Comparison of ENCODE assay signal across 8 mouse cellular contexts in genomic region chr9:62342441-62343191, GRCm38 (mm10). TPM values are rescaled to one million over a fixed set of nuclear protein-coding genes. Genes with fewer than 3 reads are reported as not detected.
DNase-seq lines count a peak whose midpoint lies in the region; ATAC-seq and TF ChIP-seq lines count a peak whose summit lies in the region.

No protein-coding gene starts in this region.

- DNase-seq in right cerebral cortex, adult 18-20 months = peak; percentile 47
- no peak for DNase-seq in right cerebral cortex, postnatal 36 days (ENCODE audit: low spot score in 2 of 2)
- DNase-seq in embryo, embryonic 11.5 days (ENCODE audit: low read depth, low spot score) = peak; percentile 32
- peak; percentile 68 to 81 for DNase-seq in heart, adult 18-20 months
- peak; percentile 63 for DNase-seq in kidney, adult 11 months
- DNase-seq in neural tube, embryonic 11.5 days (ENCODE audit: low spot score) = peak; percentile 74

- no peaks in the 10 kb centered on the region for H3K9me3 ChIP-seq in liver, embryonic 15.5 days (replicated peaks)
- H3K9me3 ChIP-seq in neural tube, embryonic 11.5 days (ENCODE audit: control insufficient read depth, low read length) = no peaks in the 10 kb centered on the region

- H3K4me3 ChIP-seq in liver, embryonic 15.5 days (replicated peaks) = peak overlapping the region; percentile 86
- peak overlapping the region; percentile 85 for H3K4me3 ChIP-seq in neural tube, embryonic 11.5 days (ENCODE audit: low read depth, low read length)
- H3K4me3 ChIP-seq in testis, adult 2 months (ENCODE audit: control insufficient read depth, low read depth, low read length) = peak overlapping the region; percentile 64

- peak overlapping the region; percentile 74 for H3K9ac ChIP-seq in liver, embryonic 15.5 days
- peak overlapping the region; percentile 98 for H3K9ac ChIP-seq in neural tube, embryonic 11.5 days (ENCODE audit: low read length)

- peak overlapping the region; percentile 96 for H3K4me2 ChIP-seq in liver, embryonic 15.5 days
- H3K4me2 ChIP-seq in neural tube, embryonic 11.5 days (ENCODE audit: low read depth) = peak overlapping the region; percentile 93

- TF ChIP-seq CTCF in testis, adult 2 months (IDR thresholded peaks at IDR 0.05; ENCODE audit: control insufficient read depth, insufficient read depth, insufficient replicate concordance, low read depth, low read length) = no peak

- WGBS in liver, embryonic 15.5 days (ENCODE audit: insufficient replicate concordance) = under 1% methylated on average over 48 of the region's 48 CpGs
- WGBS in neural tube, embryonic 11.5 days = under 1% methylated on average over 48 of the region's 48 CpGs

- no peaks in the 10 kb centered on the region for H3K36me3 ChIP-seq in liver, embryonic 15.5 days (replicated peaks)
- H3K36me3 ChIP-seq in neural tube, embryonic 11.5 days (ENCODE audit: control insufficient read depth, insufficient read depth, low read length) = no peaks in the 10 kb centered on the region
- H3K36me3 ChIP-seq in testis, adult 2 months (ENCODE audit: control insufficient read depth, insufficient read depth, low read length) = no peaks in the 10 kb centered on the region

- peak; percentile 13; the same call in 1 of the 2 replicates for TF ChIP-seq POLR2A in testis, adult 2 months (IDR thresholded peaks at IDR 0.05; ENCODE audit: control insufficient read depth, low read depth, low read length)

- peak overlapping the region; percentile 92 for H3K27ac ChIP-seq in liver, embryonic 15.5 days (replicated peaks)
- peak overlapping the region; percentile 97 for H3K27ac ChIP-seq in neural tube, embryonic 11.5 days (ENCODE audit: low read depth, low read length)
- H3K27ac ChIP-seq in testis, adult 2 months (ENCODE audit: control insufficient read depth, insufficient read depth, low read depth, low read length) = peak overlapping the region; percentile 83

- H3K27me3 ChIP-seq in liver, embryonic 15.5 days = peaks cover 12% of the 10 kb centered on the region
- no peaks in the 10 kb centered on the region for H3K27me3 ChIP-seq in neural tube, embryonic 11.5 days (ENCODE audit: control insufficient read depth, insufficient read depth, low read length)
- no peaks in the 10 kb centered on the region for H3K27me3 ChIP-seq in testis, adult 2 months (ENCODE audit: control insufficient read depth, insufficient read depth, low read length)

- 0 out of 2 replicates have a peak, but pooled peaks have one; percentile 11 for ATAC-seq in liver, embryonic 15.5 days (ENCODE audit: insufficient read depth)
- no peak for ATAC-seq in neural tube, embryonic 11.5 days (ENCODE audit: insufficient read depth, low FRiP score, low TSS enrichment)

- peaks cover 57% of the 10 kb centered on the region for H3K4me1 ChIP-seq in liver, embryonic 15.5 days (replicated peaks)
- peaks cover 16% of the 10 kb centered on the region for H3K4me1 ChIP-seq in neural tube, embryonic 11.5 days (ENCODE audit: control insufficient read depth, insufficient read depth, low read length)
- peaks cover 19% of the 10 kb centered on the region for H3K4me1 ChIP-seq in testis, adult 2 months (ENCODE audit: control insufficient read depth, insufficient read depth, low read length)

RNA-seq across cellular contexts. Expression of gene Anp32a, which starts 1.5 kb away (rescaled TPM):
- 100 to 1,000 TPM; 180 to 184 TPM for total RNA-seq in heart, adult 18-20 months (2021)
- 48.5 and 63.7 TPM in 2 replicates for polyA plus RNA-seq in liver, embryonic 15.5 days (2015; fragmentation: Nextera tagmentation; extraction: Ambion mirVana)
- 125 and 138 TPM in 2 replicates for polyA plus RNA-seq in neural tube, embryonic 11.5 days (2014; fragmentation: Nextera tagmentation; extraction: Ambion mirVana)
- polyA plus RNA-seq in testis, adult 2 months (2012; rRNA removed) = 5.6 and 7.2 TPM in 2 replicates

Comparison
In these comparisons a context has a peak if more than half of its experiments do, and no peak if none do; other contexts are left out.
1. DNase-seq: peak in right cerebral cortex, adult 18-20 months (single experiment), embryo, embryonic 11.5 days (single experiment), heart, adult 18-20 months (2 of 2), kidney, adult 11 months (single experiment) and neural tube, embryonic 11.5 days (single experiment); none in right cerebral cortex, postnatal 36 days (0 of 2).
2. Peak in every context shown above with its lines, with median percentiles within 50 percentile points of each other: H3K27ac ChIP-seq and H3K4me3 ChIP-seq.